Mouse (Mus musculus) E14TG2a.4 (cell line): ENCODE measurements at regions not wholly inside any gene's neighbourhood (a gene's known extent, or its start where the extent isn't known, plus 50 kb on each side); places are given as distances from the start of the nearest gene placed in this dataset.

Experiments used
- CTCF ChIP-seq: conservative IDR thresholded peaks from 2 replicates; pipeline ENCODE4 v1.5.1; 2014; ENCODE audit warnings: low read length
- NANOG ChIP-seq: IDR thresholded peaks from 2 replicates; pipeline ENCODE4 v1.6.1; 2014; ENCODE audit warnings: borderline replicate concordance, low read length, mixed read lengths
- POU5F1 ChIP-seq: IDR thresholded peaks from 2 replicates; pipeline ENCODE4 v1.6.1; 2014; ENCODE audit warnings: low read length, borderline replicate concordance

GRCm38 (mm10) chr6:94780621-94781020 lies 80.7 kb upstream of the Lrig1 start:
- TF ChIP-seq CTCF (0 out of 2 replicates have a peak, but pooled peaks have one; percentile 0), POU5F1 (no peak), NANOG (no peak)
